Mouse (Mus musculus): Measurements from ENCODE around the gene Cux1. TPM values are rescaled to one million over a fixed set of nuclear protein-coding genes. Genes with fewer than 3 reads are reported as not detected.

Cux1 gene
- total RNA-seq, 2 experiments from 2014 or later: 87.0 to 97.5 TPM

GRCm38 (mm10) chr5:136427772-136428497, 139.4 kb downstream of the Cux1 start:
- no peak for DNase-seq

DNA sequence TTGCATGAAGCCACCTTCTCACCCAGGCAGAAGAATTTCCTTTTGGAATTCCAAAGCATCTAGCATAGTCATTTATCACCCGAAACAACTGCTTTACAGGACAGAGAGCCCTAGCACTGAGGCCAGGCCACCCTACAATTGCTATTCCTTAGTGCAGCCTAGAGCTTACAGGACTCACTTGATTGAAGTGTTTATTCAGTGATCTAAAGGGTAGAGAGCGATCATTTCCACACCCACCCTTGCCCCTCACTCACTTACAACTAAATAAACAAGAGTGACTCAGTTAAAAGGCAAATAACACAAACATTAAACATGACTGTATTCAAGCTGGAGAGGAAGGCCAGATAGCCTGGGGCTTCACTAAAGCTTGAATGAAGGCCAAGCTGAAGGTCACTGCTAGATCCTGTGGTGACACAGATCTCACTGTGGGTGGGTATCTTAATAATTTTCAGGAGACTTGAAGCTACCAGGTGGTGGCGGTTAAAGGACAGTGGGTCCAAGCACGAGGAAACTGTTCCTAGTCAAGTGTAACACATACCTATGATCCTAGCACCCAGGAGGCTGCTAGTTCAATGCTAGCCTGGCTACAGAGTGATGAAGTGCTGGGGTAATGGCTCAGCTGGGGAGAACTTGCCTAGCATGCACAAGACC, 140.0 kb downstream of the Cux1 start:
- no peak for DNase-seq

DNA sequence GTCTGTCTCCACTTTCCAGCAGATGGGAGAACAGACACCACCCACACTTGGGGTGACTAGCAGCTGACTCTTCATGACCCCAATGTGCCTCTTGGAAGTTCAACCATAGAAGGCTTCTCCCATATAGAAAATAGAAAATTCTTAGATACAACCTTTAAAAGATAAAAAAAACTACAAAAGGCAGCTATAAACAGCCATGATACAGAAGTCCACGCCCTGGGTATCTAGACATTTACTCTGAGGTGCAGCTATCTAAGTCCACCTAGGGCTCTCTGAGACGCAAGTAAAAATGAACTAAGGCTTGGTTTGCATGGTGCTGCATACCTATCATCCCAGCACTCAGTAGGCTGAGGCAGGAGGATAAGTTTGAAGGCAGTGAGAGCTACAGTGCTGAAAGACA, 144.3 kb downstream of the Cux1 start:
- no peak for DNase-seq

- no peak for DNase-seq
These were observed 145.4 kb downstream of the Cux1 start for GRCm38 (mm10) chr5:136421885-136422284.

DNA sequence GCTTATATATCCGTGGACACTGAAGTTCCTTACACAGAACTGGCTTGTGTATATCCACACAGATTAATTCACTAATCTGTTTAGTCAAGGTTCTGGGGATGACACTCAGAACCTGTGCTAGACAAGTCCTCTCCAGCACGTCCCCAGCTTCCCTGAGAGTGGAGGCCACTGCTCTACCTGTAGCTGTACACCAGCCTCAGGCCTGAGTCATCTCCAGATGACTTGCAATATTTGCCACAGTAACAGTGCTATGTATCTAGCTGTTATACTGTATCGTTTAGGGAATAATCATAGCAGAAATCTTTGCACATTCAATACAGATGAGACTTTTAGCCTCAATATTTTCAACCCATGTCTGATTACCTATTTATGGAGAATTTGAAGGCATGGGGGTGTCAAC, 146.0 kb downstream of the Cux1 start:
- no peak for DNase-seq

DNA sequence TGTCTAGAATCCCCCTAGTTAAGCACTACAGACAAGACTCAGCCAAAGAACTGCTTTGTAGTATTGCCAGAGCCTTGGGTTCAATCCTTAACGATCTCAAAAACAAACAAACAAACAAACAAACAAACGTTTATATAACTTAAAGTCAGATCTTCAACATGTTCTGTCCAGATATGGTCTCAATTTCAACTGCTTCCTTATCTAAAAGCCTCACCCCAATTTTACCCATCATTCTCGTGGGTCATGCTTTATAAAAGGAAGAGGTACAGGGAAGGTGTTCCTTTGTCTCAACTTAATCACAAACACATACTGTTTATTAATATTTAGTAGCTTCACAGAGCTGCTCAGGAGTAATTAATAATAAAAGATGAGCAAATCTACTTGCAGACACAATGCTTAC, 146.9 kb downstream of the Cux1 start:
- DNase-seq: no peak

- no peak for DNase-seq
These were observed 149.4 kb downstream of the Cux1 start for GRCm38 (mm10) chr5:136417891-136418290.

DNA sequence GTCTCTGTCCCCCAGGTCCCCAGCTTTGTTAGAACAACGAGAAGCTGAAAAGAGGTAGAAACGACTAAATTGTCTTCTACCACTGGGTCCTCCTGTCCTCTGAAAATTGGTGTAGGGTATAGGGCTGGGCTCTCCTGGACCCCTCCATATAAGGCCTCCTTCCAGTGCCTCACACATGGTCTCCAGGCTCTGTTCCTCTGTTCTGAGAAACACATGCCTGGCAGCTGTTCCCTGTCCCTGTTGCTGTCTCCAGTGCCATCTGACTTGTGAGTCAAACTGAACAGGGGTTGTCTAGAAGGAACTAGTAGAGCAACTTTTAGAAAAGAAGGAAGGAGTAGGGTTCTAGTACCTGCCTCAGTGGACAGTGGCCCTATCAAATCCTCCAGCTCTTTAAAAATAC, 152.8 kb downstream of the Cux1 start:
- DNase-seq: no peak

GRCm38 (mm10) chr5:136410681-136411181, 156.6 kb downstream of the Cux1 start:
- DNase-seq: no peak

GRCm38 (mm10) chr5:136406357-136406756, 160.9 kb downstream of the Cux1 start:
- no peak for DNase-seq

DNA sequence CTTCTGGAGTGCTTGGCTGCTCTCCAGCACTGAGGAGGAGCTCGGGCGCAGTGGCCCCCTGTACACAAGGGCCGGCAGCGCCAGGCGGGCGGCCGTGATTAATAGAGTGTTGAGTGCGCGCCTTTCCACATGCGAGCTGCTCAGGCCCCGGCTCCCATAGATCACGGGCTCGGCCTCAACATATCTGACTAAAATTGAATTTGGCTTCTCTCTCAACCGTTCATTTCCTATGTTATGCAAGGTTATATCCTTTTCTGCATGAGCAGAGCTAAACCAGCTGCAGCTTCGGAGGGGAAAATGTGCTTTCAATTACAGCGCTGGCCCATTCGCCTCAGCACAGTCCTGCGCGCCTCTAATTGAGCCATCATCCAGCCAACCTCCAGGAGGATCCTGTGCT, 163.7 kb downstream of the Cux1 start:
- peak; percentile 68 for DNase-seq

DNA sequence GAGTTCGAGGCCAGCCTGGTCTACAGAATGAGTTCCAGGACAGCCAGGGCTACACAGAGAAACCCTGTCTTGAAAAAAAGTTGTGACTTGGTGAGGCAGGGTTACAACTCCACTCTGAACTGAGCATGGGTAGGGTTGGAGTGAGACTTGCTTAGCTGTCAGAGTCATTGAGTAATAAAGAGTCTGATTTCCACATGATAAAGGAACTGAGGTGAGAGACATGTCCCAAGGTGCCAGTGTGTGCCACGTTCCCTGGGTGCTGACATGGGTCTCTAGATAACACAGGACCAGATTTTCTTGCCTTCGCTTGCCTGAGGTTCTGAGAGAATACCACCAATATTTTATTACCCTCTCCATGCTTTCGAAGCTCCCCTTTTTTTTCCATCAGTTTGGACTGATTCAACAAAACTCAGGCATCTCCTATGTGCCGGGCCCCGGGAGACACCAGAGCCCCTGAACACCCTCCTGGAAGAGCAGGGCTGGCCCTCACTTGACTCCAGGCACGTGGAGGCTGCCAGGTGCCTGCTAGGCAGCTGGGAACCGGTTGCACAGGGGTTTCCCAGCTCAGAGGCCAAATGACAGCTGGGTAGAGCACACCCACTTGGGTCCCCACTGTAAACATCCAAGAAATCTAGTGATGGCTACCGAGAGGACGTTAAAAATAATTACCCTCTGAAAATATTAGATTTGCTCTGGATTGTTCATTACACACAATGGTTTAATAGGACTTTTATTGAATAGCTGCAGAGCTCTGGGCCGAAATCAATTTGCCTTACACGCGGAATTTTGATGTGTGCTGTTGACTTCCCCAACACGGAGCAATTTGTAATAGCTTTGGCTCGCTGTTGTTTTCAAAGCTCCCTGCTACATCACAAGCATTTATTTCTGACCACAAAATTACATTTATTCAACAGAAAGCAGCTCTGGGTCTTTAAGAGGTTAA, 164.4 kb downstream of the Cux1 start:
- DNase-seq: peak; percentile 24

- DNase-seq: no peak
These were observed 168.6 kb downstream of the Cux1 start for GRCm38 (mm10) chr5:136398706-136399105.

DNA sequence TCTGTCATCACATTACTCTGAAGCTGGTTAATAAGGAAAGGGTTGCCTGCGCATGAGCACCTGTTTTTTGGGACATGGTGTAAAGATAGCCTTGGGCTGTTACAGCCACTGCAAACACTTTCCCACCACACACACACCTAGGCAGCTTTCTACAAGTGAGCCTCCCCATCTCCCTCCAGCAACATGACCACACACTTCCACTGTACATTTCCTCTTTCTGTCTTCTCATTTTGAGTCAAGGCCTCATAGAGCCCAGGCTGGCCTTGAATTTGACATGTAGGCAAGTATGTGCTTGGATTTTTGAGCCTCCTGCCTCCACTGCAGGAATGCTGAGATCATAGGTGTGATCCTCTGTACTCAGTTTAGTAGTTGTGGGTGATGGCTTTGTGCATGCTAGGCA, 170.6 kb downstream of the Cux1 start:
- no peak for DNase-seq

GRCm38 (mm10) chr5:136396256-136396655, 171.0 kb downstream of the Cux1 start:
- no peak for DNase-seq

GRCm38 (mm10) chr5:136395600-136396195, 171.6 kb downstream of the Cux1 start:
- no peak for DNase-seq

GRCm38 (mm10) chr5:136394517-136395212, 172.6 kb downstream of the Cux1 start:
- DNase-seq: no peak

- DNase-seq: no peak
These were observed 173.7 kb downstream of the Cux1 start for GRCm38 (mm10) chr5:136393621-136394020.

DNA sequence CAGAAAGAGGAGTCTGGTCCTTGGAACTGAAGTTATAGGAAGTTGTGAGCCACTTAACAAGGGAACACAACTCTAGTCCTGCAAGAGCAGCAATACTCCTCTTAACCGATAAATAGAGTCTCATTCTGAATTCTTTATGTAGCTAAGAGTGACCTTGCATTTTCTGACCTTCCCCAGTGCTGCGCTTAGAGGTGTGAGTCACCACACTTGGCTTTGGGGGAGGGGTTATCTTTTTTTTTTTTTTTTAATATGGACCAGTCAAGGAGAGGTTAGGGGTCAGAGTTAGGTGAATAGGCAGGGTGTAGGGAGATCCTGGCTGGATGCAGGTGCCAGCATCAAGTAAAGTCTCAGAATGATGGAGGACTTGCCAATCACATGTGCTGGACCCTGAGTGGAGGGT, 180.5 kb downstream of the Cux1 start:
- no peak for DNase-seq

- no peak for DNase-seq
These were observed 182.1 kb downstream of the Cux1 start for GRCm38 (mm10) chr5:136385161-136385560.

DNA sequence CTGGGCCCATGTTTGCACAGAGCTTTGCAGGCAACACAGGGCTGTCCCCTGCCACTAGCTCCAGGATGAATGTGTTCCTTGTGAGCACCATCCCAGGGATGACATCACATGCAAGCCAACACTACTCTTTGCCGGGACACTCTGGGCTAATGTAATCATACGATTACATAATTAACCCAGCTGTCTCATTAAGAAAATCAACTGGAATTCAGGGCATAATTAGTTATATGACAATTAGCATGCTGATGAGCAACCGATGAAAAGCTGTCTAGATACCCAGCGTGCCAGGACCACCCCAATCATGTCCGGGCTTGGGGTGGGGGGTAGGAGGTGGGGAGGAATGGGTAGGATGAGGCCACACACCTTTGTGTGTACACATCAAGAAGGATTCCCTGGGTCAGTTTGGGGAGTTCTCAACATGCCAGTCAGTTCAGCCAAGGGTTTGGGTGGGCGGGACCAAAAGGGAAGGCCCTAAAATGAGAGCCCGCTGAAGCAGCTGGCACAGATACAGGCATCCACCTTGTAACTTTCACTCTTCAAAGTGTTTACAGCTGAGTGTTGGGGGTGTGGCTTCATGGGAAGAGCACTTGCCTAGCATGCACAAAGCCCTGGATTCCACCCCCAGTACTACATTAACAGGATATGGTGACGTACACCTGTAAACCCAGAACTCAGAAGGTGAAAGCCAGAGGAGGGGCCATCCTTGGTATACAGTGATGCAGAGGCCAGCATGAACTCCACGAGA, 184.9 kb downstream of the Cux1 start:
- DNase-seq: no peak

Data from gastrocnemius, postnatal 10 days (tissue).